Mouse (Mus musculus) lung, postnatal 0 days (tissue): ENCODE results near the gene Ropn1l. TPM values are rescaled to one million over a fixed set of nuclear protein-coding genes. Genes with fewer than 3 reads are reported as not detected.

ENCODE experiments used
- ATAC-seq: fragments of 200-750 bp; cut with Nextera tagmentation; 2 replicates; pipeline ENCODE4 v1.8.0; 2017; ENCODE audit warnings: moderate library complexity
- DNase-seq: peaks from one replicate; pipeline ENCODE4 v3.0.0-alpha.2; 2016; ENCODE audit warnings: low spot score
- H3K27ac ChIP-seq: fragments of 300-500 bp; sonication (generic); 2 replicates; pipeline ENCODE4 v1.5.1; 2014; ENCODE audit warnings: antibody characterized with exemption, mild to moderate bottlenecking, low read length, mixed read lengths
- H3K27me3 ChIP-seq: fragments of 300-500 bp; sonication (generic); replicated peaks from 2 replicates; pipeline ENCODE4 v1.6.1; 2014; ENCODE audit warnings: low read length, mixed read lengths; ENCODE audit not compliant: insufficient read depth
- H3K36me3 ChIP-seq: fragments of 300-500 bp; sonication (generic); 2 replicates; pipeline ENCODE4 v1.6.1; 2014; ENCODE audit warnings: low read length, mixed read lengths; ENCODE audit not compliant: insufficient read depth
- H3K4me1 ChIP-seq: fragments of 300-500 bp; sonication (generic); 2 replicates; pipeline ENCODE4 v1.6.1; 2014; ENCODE audit warnings: antibody characterized with exemption, low read depth, low read length, mixed read lengths; ENCODE audit not compliant: insufficient read depth
- H3K4me2 ChIP-seq: fragments of 300-500 bp; sonication (generic); replicated peaks from 2 replicates; pipeline ENCODE4 v1.6.1; 2014; ENCODE audit warnings: low read depth, mild to moderate bottlenecking, low read length, moderate library complexity, mixed read lengths
- H3K4me3 ChIP-seq: fragments of 300-500 bp; sonication (generic); 2 replicates; pipeline ENCODE4 v1.5.1; 2014; ENCODE audit warnings: low read depth, low read length
- H3K9ac ChIP-seq: fragments of 300-500 bp; sonication (generic); replicated peaks from 2 replicates; pipeline ENCODE4 v1.6.1; 2014; ENCODE audit warnings: low read depth, mild to moderate bottlenecking
- H3K9me3 ChIP-seq: fragments of 300-500 bp; sonication (generic); 2 replicates; pipeline ENCODE4 v1.6.1; 2016; ENCODE audit warnings: low read length, mixed read lengths
- CTCF ChIP-seq: IDR thresholded peaks from 2 replicates; pipeline ENCODE4 v1.5.1; 2016; ENCODE audit warnings: antibody characterized with exemption, mild to moderate bottlenecking
- EP300 ChIP-seq: IDR thresholded peaks from 2 replicates; pipeline ENCODE4 v1.6.1; 2016; ENCODE audit warnings: antibody characterized with exemption, mild to moderate bottlenecking, control low read depth
- WGBS: fragments of 180-500 bp; shearing (Covaris S2); extraction: QIAGEN DNeasy Blood & Tissue Kit; methylation state at CpG from one replicate; pipeline ENCODE4 v1.1.7; 2014; 5-methylcytosine and 5-hydroxymethylcytosine counted together
- polyA plus RNA-seq: library from polyadenylated mRNA; unstranded; fragments of >200 nt; fragmentation: Nextera tagmentation; extraction: Ambion mirVana; gene quantifications from 2 replicates; pipeline ENCODE4 v1.2.1, GENCODE M21; 2015

Ropn1l gene
- polyA plus RNA-seq, 1 experiment from 2014 or later, result 7.4 TPM

GRCm38 (mm10) chr15:31407490-31407889, 46.0 kb downstream of the Ropn1l start:
- 47% methylated on average over 4 of the region's 4 CpGs for WGBS
- no peaks in the 10 kb centered on the region for H3K4me1 ChIP-seq
- no peaks in the 10 kb centered on the region for H3K36me3 ChIP-seq
- H3K4me3 ChIP-seq, result no peak overlapping the region
- no peak for TF ChIP-seq EP300
- TF ChIP-seq CTCF, result no peak
- DNase-seq, result no peak
- ATAC-seq, result no peak
- no peak overlapping the region for H3K27ac ChIP-seq
- H3K4me2 ChIP-seq, result no peak overlapping the region
- no peaks in the 10 kb centered on the region for H3K27me3 ChIP-seq
- H3K9me3 ChIP-seq, result no peaks in the 10 kb centered on the region
- H3K9ac ChIP-seq, result no peak overlapping the region

GRCm38 (mm10) chr15:31406881-31407280, 46.7 kb downstream of the Ropn1l start:
- ATAC-seq (no peak), DNase-seq (no peak)
- Histone ChIP-seq H3K9ac (no peak overlapping the region), H3K4me2 (no peak overlapping the region), H3K27me3 (no peaks in the 10 kb centered on the region), H3K9me3 (no peaks in the 10 kb centered on the region), H3K27ac (no peak overlapping the region), H3K4me3 (no peak overlapping the region), H3K4me1 (no peaks in the 10 kb centered on the region), H3K36me3 (no peaks in the 10 kb centered on the region)
- 64% methylated on average over 5 of the region's 5 CpGs for WGBS
- no peak for TF ChIP-seq CTCF
- no peak for TF ChIP-seq EP300

GRCm38 (mm10) chr15:31404346-31404745, 49.2 kb downstream of the Ropn1l start:
- H3K9ac ChIP-seq, result no peak overlapping the region
- ATAC-seq (no peak), DNase-seq (no peak)
- H3K9me3 ChIP-seq, result no peaks in the 10 kb centered on the region
- no peaks in the 10 kb centered on the region for H3K4me1 ChIP-seq
- no peak overlapping the region for H3K27ac ChIP-seq
- no peaks in the 10 kb centered on the region for H3K27me3 ChIP-seq
- H3K36me3 ChIP-seq, result no peaks in the 10 kb centered on the region
- no peak overlapping the region for H3K4me3 ChIP-seq
- 83% methylated on average over 8 of the region's 8 CpGs for WGBS
- no peak overlapping the region for H3K4me2 ChIP-seq
- no peak for TF ChIP-seq CTCF

GRCm38 (mm10) chr15:31402200-31402892, 51.2 kb downstream of the Ropn1l start:
- Histone ChIP-seq H3K9ac (no peak overlapping the region), H3K36me3 (no peaks in the 10 kb centered on the region), H3K4me3 (no peak overlapping the region), H3K27ac (no peak overlapping the region), H3K4me1 (no peaks in the 10 kb centered on the region), H3K9me3 (no peaks in the 10 kb centered on the region), H3K27me3 (no peaks in the 10 kb centered on the region), H3K4me2 (no peak overlapping the region)
- DNase-seq (no peak), ATAC-seq (no peak)
- TF ChIP-seq CTCF, result no peak
- TF ChIP-seq EP300, result no peak
- 87% methylated on average over 12 of the region's 12 CpGs for WGBS

GRCm38 (mm10) chr15:31400974-31401373, 52.6 kb downstream of the Ropn1l start:
- WGBS, result 30% methylated on average over 3 of the region's 3 CpGs
- H3K4me1 ChIP-seq, result no peaks in the 10 kb centered on the region
- ATAC-seq, result peak; percentile 75

GRCm38 (mm10) chr15:31398769-31399168, 54.8 kb downstream of the Ropn1l start:
- Histone ChIP-seq H3K4me2 (no peak overlapping the region), H3K4me3 (no peak overlapping the region), H3K27me3 (no peaks in the 10 kb centered on the region), H3K9me3 (no peaks in the 10 kb centered on the region), H3K4me1 (no peaks in the 10 kb centered on the region), H3K27ac (no peak overlapping the region), H3K36me3 (no peaks in the 10 kb centered on the region), H3K9ac (no peak overlapping the region)
- DNase-seq (no peak), ATAC-seq (no peak)
- no peak for TF ChIP-seq EP300
- no peak for TF ChIP-seq CTCF
- 91% methylated on average over 13 of the region's 13 CpGs for WGBS

More at GRCm38 (mm10) chr15:31400974-31401373, 52.6 kb downstream of the Ropn1l start:
- Histone ChIP-seq H3K9ac (no peak overlapping the region), H3K27me3 (no peaks in the 10 kb centered on the region), H3K27ac (no peak overlapping the region), H3K36me3 (no peaks in the 10 kb centered on the region), H3K9me3 (no peaks in the 10 kb centered on the region), H3K4me2 (no peak overlapping the region), H3K4me3 (no peak overlapping the region)
- TF ChIP-seq EP300, result no peak
- no peak for TF ChIP-seq CTCF
- peak; percentile 65 for DNase-seq
